Mouse (Mus musculus) CH12.LX (cell line): ENCODE results near the gene Cdk2ap1. TPM values are rescaled to one million over a fixed set of nuclear protein-coding genes. Genes with fewer than 3 reads are reported as not detected.
A peak's percentile ranks its signal among the peaks of the same experiment; 100 is the strongest.

Source experiments
- DNase-seq: peaks from one replicate; pipeline ENCODE4 v3.0.0-alpha.2; 2013; ENCODE audit errors: extremely low read depth
- H3K27ac ChIP-seq: 2 replicates; pipeline ENCODE4 v1.5.1; 2012; ENCODE audit warnings: low read depth, mild to moderate bottlenecking, control low read depth, moderate library complexity; ENCODE audit not compliant: insufficient read depth
- H3K27me3 ChIP-seq: replicated peaks from 2 replicates; pipeline ENCODE3; 2012; ENCODE audit warnings: inconsistent platforms
- H3K36me3 ChIP-seq, 2 experiments: replicated peaks in 1 of 2; 2 replicates each; pipeline versions ENCODE3 to v1.6.1; 2012; ENCODE audit warnings: inconsistent platforms in 1 of 2, low read length in 1 of 2, mild to moderate bottlenecking in 1 of 2, mixed read lengths in 1 of 2, moderate library complexity in 1 of 2; ENCODE audit not compliant: control insufficient read depth in 1 of 2, insufficient read depth in 1 of 2
- H3K4me1 ChIP-seq, 2 experiments: 2 replicates each; pipeline ENCODE4 v1.6.1; 2012; ENCODE audit warnings: inconsistent platforms in 1 of 2, moderate library complexity in 1 of 2; ENCODE audit not compliant: insufficient read depth in 2 of 2, control insufficient read depth in 1 of 2
- H3K4me2 ChIP-seq: 2 replicates; pipeline ENCODE4 v1.6.1; 2012; ENCODE audit warnings: low read depth, mild to moderate bottlenecking, control low read depth; ENCODE audit not compliant: poor library complexity, insufficient read depth, severe bottlenecking
- H3K4me3 ChIP-seq, 3 experiments: fragments of 150-350 bp in 1 of 3; sonication (generic) in 1 of 3; replicated peaks in 1 of 3; 2 replicates each; pipeline versions ENCODE3 to v1.5.1; 2011 to 2012; ENCODE audit warnings: low read depth in 2 of 3, low read length in 2 of 3, mild to moderate bottlenecking in 2 of 3, moderate library complexity in 2 of 3, control low read depth in 1 of 3, improper control_type of control experiment in 1 of 3, inconsistent platforms in 1 of 3, mixed read lengths in 1 of 3; ENCODE audit not compliant: poor library complexity in 1 of 3
- H3K79me2 ChIP-seq: replicated peaks from 2 replicates; pipeline ENCODE4 v1.6.1; 2012; ENCODE audit warnings: mild to moderate bottlenecking, moderate library complexity; ENCODE audit not compliant: control insufficient read depth, poor library complexity, insufficient read depth, severe bottlenecking; ENCODE audit errors: extremely low read depth
- H3K9ac ChIP-seq: 2 replicates; pipeline ENCODE4 v1.6.1; 2012; ENCODE audit warnings: low read depth, mild to moderate bottlenecking, control low read depth, moderate library complexity; ENCODE audit not compliant: insufficient read depth
- H3K9me3 ChIP-seq: replicated peaks from 2 replicates; pipeline ENCODE3; 2012; ENCODE audit warnings: low read length, inconsistent platforms, mixed read lengths
- BHLHE40 ChIP-seq: IDR thresholded peaks from 2 replicates; pipeline ENCODE4 v1.6.1; 2011; ENCODE audit warnings: mild to moderate bottlenecking, low read depth, low read length, improper control_type of control experiment
- CHD2 ChIP-seq: IDR thresholded peaks from 2 replicates; pipeline ENCODE4 v1.6.1; 2011; ENCODE audit warnings: low read length, improper control_type of control experiment
- CTCF ChIP-seq, 2 experiments: IDR thresholded peaks in 1 of 2; conservative IDR thresholded peaks in 1 of 2; 2 replicates each; pipeline ENCODE4 v1.5.1; 2011 to 2012; ENCODE audit warnings: low read depth in 2 of 2, low read length in 2 of 2, improper control_type of control experiment in 1 of 2, inconsistent platforms in 1 of 2, mild to moderate bottlenecking in 1 of 2, moderate library complexity in 1 of 2
- ETS1 ChIP-seq: conservative IDR thresholded peaks from 2 replicates; pipeline ENCODE4 v1.6.1; 2012; ENCODE audit warnings: low read depth, mild to moderate bottlenecking, inconsistent platforms, low read length, improper control_type of control experiment, moderate library complexity
- HCFC1 ChIP-seq: IDR thresholded peaks from 2 replicates; pipeline ENCODE4 v1.6.1; 2012; ENCODE audit warnings: low read depth, mild to moderate bottlenecking, inconsistent platforms, low read length, improper control_type of control experiment
- IRF4 ChIP-seq: IDR thresholded peaks from 2 replicates; pipeline ENCODE4 v1.6.1; 2014; ENCODE audit warnings: low read depth, mild to moderate bottlenecking, inconsistent platforms, low read length, improper control_type of control experiment
- KAT2A ChIP-seq: IDR thresholded peaks from 2 replicates; pipeline ENCODE4 v1.6.1; 2012; ENCODE audit warnings: low read length, improper control_type of control experiment, inconsistent platforms; ENCODE audit not compliant: insufficient replicate concordance
- MAFK ChIP-seq: IDR thresholded peaks from 2 replicates; pipeline ENCODE4 v1.6.1; 2011; ENCODE audit warnings: low read length, improper control_type of control experiment; ENCODE audit not compliant: insufficient replicate concordance
- MAX ChIP-seq: IDR thresholded peaks from 2 replicates; pipeline ENCODE4 v1.6.1; 2011; ENCODE audit warnings: low read length, improper control_type of control experiment
- MEF2A ChIP-seq: IDR thresholded peaks from 2 replicates; pipeline ENCODE4 v1.6.1; 2014; ENCODE audit warnings: low read depth, mild to moderate bottlenecking, inconsistent platforms, low read length, improper control_type of control experiment, borderline replicate concordance
- NELFE ChIP-seq: IDR thresholded peaks from 2 replicates; pipeline ENCODE4 v1.6.1; 2011; ENCODE audit warnings: low read depth, low read length, improper control_type of control experiment
- POLR2A ChIP-seq: IDR thresholded peaks from 2 replicates; pipeline ENCODE4 v1.6.1; 2011; ENCODE audit warnings: low read depth, mild to moderate bottlenecking, improper control_type of control experiment, low read length
- RAD21 ChIP-seq: IDR thresholded peaks from 2 replicates; pipeline ENCODE4 v1.6.1; 2011; ENCODE audit warnings: low read depth, mild to moderate bottlenecking, low read length, improper control_type of control experiment, moderate library complexity
- RCOR1 ChIP-seq: conservative IDR thresholded peaks from 2 replicates; pipeline ENCODE4 v1.6.1; 2012; ENCODE audit warnings: low read depth, mild to moderate bottlenecking, inconsistent platforms, low read length, improper control_type of control experiment
- TBP ChIP-seq: conservative IDR thresholded peaks from 2 replicates; pipeline ENCODE4 v1.6.1; 2011; ENCODE audit warnings: low read depth, low read length, improper control_type of control experiment
- TCF12 ChIP-seq: IDR thresholded peaks from 2 replicates; pipeline ENCODE4 v1.6.1; 2014; ENCODE audit warnings: low read depth, mild to moderate bottlenecking, inconsistent platforms, low read length, improper control_type of control experiment
- ZC3H11A ChIP-seq: IDR thresholded peaks from 2 replicates; pipeline ENCODE4 v1.6.1; 2012; ENCODE audit warnings: low read depth, mild to moderate bottlenecking, inconsistent platforms, low read length, improper control_type of control experiment
- ZKSCAN1 ChIP-seq: IDR thresholded peaks from 2 replicates; pipeline ENCODE4 v1.6.1; 2012; ENCODE audit warnings: low read depth, inconsistent platforms, low read length, improper control_type of control experiment, borderline replicate concordance
- ZMIZ1 ChIP-seq: IDR thresholded peaks from 2 replicates; pipeline ENCODE4 v1.6.1; 2012; ENCODE audit warnings: low read depth, mild to moderate bottlenecking, inconsistent platforms, low read length, improper control_type of control experiment
- dilution Hi-C: fragments of 300-500 bp; cut with MboI; formaldehyde crosslinking; loops from 2 replicates; pipeline ENCODE4 v1.14.3; 2020; ENCODE audit warnings: low sequenced_read_pairs; ENCODE audit not compliant: extremely low pct_unique_long_range_greater_than_20kb, extremely low pct_ligation_motif_present
- in situ Hi-C: fragments of 300-500 bp; cut with MboI; formaldehyde crosslinking; loops from 3 replicates; pipeline ENCODE4 v1.14.3; 2019; ENCODE audit warnings: low sequenced_read_pairs, low pct_ligation_motif_present, low pct_unique_long_range_greater_than_20kb, mixed read lengths
- polyA plus RNA-seq: library from polyadenylated mRNA; unstranded; fragments of >175 nt; gene quantifications from 2 replicates; pipeline ENCODE4 v1.2.1, GENCODE M21; 2012; ENCODE audit warnings: low read depth; ENCODE audit not compliant: insufficient read length
- total RNA-seq, 2 experiments: library from RNA; depleted of rRNA; stranded (reverse); fragments of 300-350 nt in 1 of 2; fragments of >200 nt in 1 of 2; gene quantifications; 2 replicates each; pipeline ENCODE4 v1.2.3; 2012 to 2014

Cdk2ap1 gene
- total and polyA plus RNA-seq, 3 experiments, result 90.4 to 323 (median 179) TPM

- no peak overlapping the region for H3K27ac ChIP-seq
- peaks cover 54 to 94% of the 10 kb centered on the region in 2 experiments for H3K36me3 ChIP-seq
- no peaks in the 10 kb centered on the region for H3K79me2 ChIP-seq
- TF ChIP-seq POLR2A (no peak), ZKSCAN1 (no peak), IRF4 (no peak), HCFC1 (no peak), BHLHE40 (no peak), MAX (no peak), TBP (no peak), ZC3H11A (no peak), KAT2A (no peak), NELFE (no peak), RCOR1 (no peak)
- H3K9ac ChIP-seq, result no peak overlapping the region
- H3K4me1 ChIP-seq, result no peaks in the 10 kb centered on the region
- H3K4me2 ChIP-seq, result no peak overlapping the region
- in situ Hi-C loops (no loop called here), dilution Hi-C loops (no loop called here)
- no peak overlapping the region for H3K4me3 ChIP-seq
- no peak for DNase-seq
- H3K9me3 ChIP-seq, result no peaks in the 10 kb centered on the region
- no peaks in the 10 kb centered on the region for H3K27me3 ChIP-seq
Measured at GRCm38 (mm10) chr5:124393726-124394125, 30.8 kb upstream of the Cdk2ap1 start.

GRCm38 (mm10) chr5:124392412-124392811 is 29.5 kb upstream of the Cdk2ap1 start:
- H3K4me3 ChIP-seq, result no peak overlapping the region
- no peaks in the 10 kb centered on the region for H3K79me2 ChIP-seq
- H3K36me3 ChIP-seq, result peaks cover 60 to 92% of the 10 kb centered on the region in 2 experiments
- dilution Hi-C loops, result no loop called here
- no peaks in the 10 kb centered on the region for H3K4me1 ChIP-seq
- no peaks in the 10 kb centered on the region for H3K27me3 ChIP-seq
- no peak for DNase-seq
- in situ Hi-C loops, result no loop called here
- no peak overlapping the region for H3K4me2 ChIP-seq
- H3K9ac ChIP-seq, result no peak overlapping the region
- TF ChIP-seq MEF2A (no peak), ZKSCAN1 (no peak), ETS1 (no peak), MAFK (no peak), TCF12 (no peak)
- H3K27ac ChIP-seq, result no peak overlapping the region
- H3K9me3 ChIP-seq, result no peaks in the 10 kb centered on the region

- Histone ChIP-seq H3K4me1 (no peaks in the 10 kb centered on the region), H3K9ac (no peak overlapping the region), H3K79me2 (0 out of 2 replicates have a peak, but pooled peaks cover 2% of the 10 kb centered on the region), H3K4me2 (no peak overlapping the region), H3K36me3 (peaks cover 54 to 91% of the 10 kb centered on the region in 2 experiments), H3K9me3 (no peaks in the 10 kb centered on the region), H3K27ac (no peak overlapping the region), H3K4me3 (no peak overlapping the region), H3K27me3 (no peaks in the 10 kb centered on the region)
- peak; percentile 19 for DNase-seq
- no peak for TF ChIP-seq ZMIZ1
- peak; percentile 54 for TF ChIP-seq RAD21
- peak; percentile 31 to 56; a peak in 2 of 4 replicates for TF ChIP-seq CTCF (conservative IDR thresholded peaks at IDR 0.05 in 1 of 2, IDR thresholded peaks at IDR 0.05 in 1 of 2; ENCODE audit: low read depth in 2 of 2, low read length in 2 of 2)
- no peak for TF ChIP-seq CHD2
- dilution Hi-C loops (no loop called here), in situ Hi-C loops (no loop called here)
Measured at GRCm38 (mm10) chr5:124387932-124388331, 25.1 kb upstream of the Cdk2ap1 start.
